Mouse (Mus musculus): ENCODE results near the gene Csrnp3.

GRCm38 (mm10) chr2:65979338-65980053 is 133.9 kb downstream of the Csrnp3 start:
- TF ChIP-seq TCF12 (IDR thresholded peaks at IDR 0.05; ENCODE audit: insufficient read depth, poor library complexity, severe bottlenecking) (no peak), POLR2AphosphoS2 (IDR thresholded peaks at IDR 0.05; ENCODE audit: insufficient read length, low read depth) (no peak)

All from myocyte (in vitro differentiated cells).